Mouse (Mus musculus): ENCODE results near the gene Fhod1.

DNA sequence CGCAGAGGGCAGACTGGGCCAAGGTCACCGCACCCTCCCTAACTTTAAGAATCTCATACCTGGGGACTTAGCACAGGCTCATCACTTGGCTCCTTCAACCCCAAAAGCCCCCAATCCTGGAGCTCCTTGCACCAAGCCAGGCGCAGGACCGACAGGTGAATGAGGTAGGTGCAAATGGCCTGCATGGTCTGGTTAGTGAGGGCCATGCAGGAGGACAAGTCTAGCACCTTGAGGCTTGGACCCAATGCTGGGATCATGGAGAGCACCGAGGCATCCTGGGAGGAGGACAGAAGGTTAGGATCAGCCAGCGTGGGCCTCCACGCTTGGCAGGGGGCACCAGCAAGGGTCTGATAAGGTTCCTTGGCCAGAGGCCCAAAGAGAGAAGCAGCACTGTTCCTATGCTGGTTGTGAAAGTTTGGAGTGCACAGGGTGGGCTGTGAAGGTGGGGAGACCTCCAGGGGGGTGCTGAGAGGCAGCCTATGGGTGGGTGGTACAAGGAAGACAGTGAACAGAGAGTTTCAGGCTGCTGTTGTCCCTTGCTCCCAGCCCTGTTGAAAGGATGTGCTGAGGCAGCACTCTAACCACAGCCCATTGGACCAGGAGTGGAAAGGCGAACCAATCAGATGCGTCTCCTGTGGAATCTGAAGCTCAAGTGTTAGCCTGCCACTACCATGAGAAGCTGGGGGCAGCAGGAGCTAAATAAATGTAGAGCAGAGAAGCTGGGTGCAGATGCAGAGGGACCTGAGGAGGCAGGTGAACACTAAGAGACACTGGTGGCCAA, 33.9 kb downstream of the Fhod1 start:
- no peak for TF ChIP-seq CHD2 (IDR thresholded peaks at IDR 0.05; ENCODE audit: low read length)
- TF ChIP-seq TCF12 (IDR thresholded peaks at IDR 0.05; ENCODE audit: low read depth, low read length), result no peak
- no peak for TF ChIP-seq EP300 (IDR thresholded peaks at IDR 0.05; ENCODE audit: low read length)

Data from CH12.LX (cell line).